Mouse (Mus musculus) liver, embryonic 14.5 days (tissue): ENCODE measurements at regions not wholly inside any gene's neighbourhood (a gene's known extent, or its start where the extent isn't known, plus 50 kb on each side); places are given as distances from the start of the nearest gene placed in this dataset.
"Not testable (repeated sequence)": the region's sequence is repeated elsewhere in the genome, so short reads cannot be mapped to it uniquely, and the experiment has no call there.

Source experiments
- ATAC-seq: fragments of 200-750 bp; cut with Nextera tagmentation; 2 replicates; pipeline ENCODE4 v1.8.0; 2017; ENCODE audit warnings: moderate number of reproducible peaks, mild to moderate bottlenecking, moderate library complexity; ENCODE audit not compliant: insufficient read depth
- DNase-seq, 3 experiments: peaks; one replicate each; pipeline ENCODE4 v3.0.0-alpha.2; 2012 to 2013; ENCODE audit warnings: low read depth in 3 of 3, low spot score in 3 of 3
- H3K27ac ChIP-seq: fragments of 300-500 bp; sonication (generic); 2 replicates; pipeline ENCODE4 v1.5.1; 2014; ENCODE audit warnings: moderate library complexity, mild to moderate bottlenecking, control low read depth, inconsistent platforms
- H3K27me3 ChIP-seq: fragments of 300-500 bp; sonication (generic); 2 replicates; pipeline ENCODE4 v1.6.1; 2014; ENCODE audit warnings: mild to moderate bottlenecking, low read length, moderate library complexity; ENCODE audit not compliant: control insufficient read depth, insufficient read depth
- H3K36me3 ChIP-seq: fragments of 300-500 bp; sonication (generic); replicated peaks from 2 replicates; pipeline ENCODE4 v1.6.1; 2014; ENCODE audit warnings: low read depth; ENCODE audit not compliant: control insufficient read depth, insufficient read depth
- H3K4me1 ChIP-seq, 2 experiments: fragments of 200-500 bp in 1 of 2; fragments of 300-500 bp in 1 of 2; sonication (generic) in 1 of 2; replicated peaks; 2 replicates each; pipeline ENCODE4 v1.6.1; 2012 to 2014; ENCODE audit warnings: antibody characterized with exemption in 1 of 2, inconsistent platforms in 1 of 2, low read length in 1 of 2; ENCODE audit not compliant: control insufficient read depth in 2 of 2, insufficient read depth in 2 of 2
- H3K4me2 ChIP-seq: fragments of 300-500 bp; sonication (generic); 2 replicates; pipeline ENCODE4 v1.6.1; 2014; ENCODE audit warnings: low read depth, mild to moderate bottlenecking, control low read depth, moderate library complexity
- H3K4me3 ChIP-seq, 2 experiments: fragments of 200-500 bp in 1 of 2; fragments of 300-500 bp in 1 of 2; sonication (generic) in 1 of 2; 2 replicates each; pipeline ENCODE4 v1.5.1; 2012 to 2014; ENCODE audit warnings: low read depth in 2 of 2, low read length in 2 of 2, mild to moderate bottlenecking in 2 of 2, control low read depth in 1 of 2, inconsistent platforms in 1 of 2, moderate library complexity in 1 of 2; ENCODE audit not compliant: insufficient read depth in 1 of 2
- H3K9ac ChIP-seq: fragments of 300-500 bp; sonication (generic); replicated peaks from 2 replicates; pipeline ENCODE4 v1.6.1; 2014; ENCODE audit warnings: mild to moderate bottlenecking, control low read depth, moderate library complexity
- H3K9me3 ChIP-seq: fragments of 300-500 bp; sonication (generic); 2 replicates; pipeline ENCODE4 v1.6.1; 2016; ENCODE audit warnings: low read length, mixed read lengths; ENCODE audit not compliant: control insufficient read depth
- CTCF ChIP-seq: IDR thresholded peaks from 2 replicates; pipeline ENCODE4 v1.5.1; 2016; ENCODE audit warnings: antibody characterized with exemption, low read depth, control low read depth
- EP300 ChIP-seq: IDR thresholded peaks from 2 replicates; pipeline ENCODE4 v1.6.1; 2016; ENCODE audit warnings: antibody characterized with exemption, low read depth
- WGBS: fragments of 180-500 bp; shearing (Covaris S2); extraction: QIAGEN DNeasy Blood & Tissue Kit; methylation state at CpG from one replicate; pipeline ENCODE4 v1.1.7; 2014; ENCODE audit not compliant: insufficient replicate concordance; 5-methylcytosine and 5-hydroxymethylcytosine counted together

DNA sequence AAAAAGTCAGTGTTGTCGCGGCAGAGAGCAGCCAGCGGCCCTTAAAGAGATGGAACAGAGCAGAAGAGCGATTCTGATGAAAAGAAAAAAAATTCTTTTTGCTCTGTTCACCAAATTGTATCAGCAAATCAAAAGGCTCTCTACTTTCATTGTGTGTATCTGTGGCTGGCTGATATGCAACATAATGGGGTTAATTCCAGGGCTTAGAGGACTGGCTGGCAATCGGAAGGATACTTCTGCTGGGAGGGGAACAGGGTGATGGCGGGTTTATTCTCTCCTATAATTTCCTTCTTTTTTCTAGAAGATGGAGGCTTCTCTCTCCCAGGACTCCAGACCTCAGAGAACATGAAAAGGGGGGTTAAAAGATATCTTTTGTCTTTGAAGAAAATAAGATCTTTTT lies 79.4 kb upstream of the Nxpe4 start:
- Histone ChIP-seq H3K27ac (no peak overlapping the region), H3K9ac (no peak overlapping the region), H3K4me1 (no peaks in the 10 kb centered on the region), H3K27me3 (no peaks in the 10 kb centered on the region), H3K36me3 (no peaks in the 10 kb centered on the region), H3K4me3 (no peak overlapping the region), H3K4me2 (no peak overlapping the region), H3K9me3 (no peaks in the 10 kb centered on the region)
- WGBS, result 56% methylated on average over 6 of the region's 6 CpGs
- DNase-seq (no peak), ATAC-seq (no peak)
- TF ChIP-seq CTCF (no peak), EP300 (no peak)

DNA sequence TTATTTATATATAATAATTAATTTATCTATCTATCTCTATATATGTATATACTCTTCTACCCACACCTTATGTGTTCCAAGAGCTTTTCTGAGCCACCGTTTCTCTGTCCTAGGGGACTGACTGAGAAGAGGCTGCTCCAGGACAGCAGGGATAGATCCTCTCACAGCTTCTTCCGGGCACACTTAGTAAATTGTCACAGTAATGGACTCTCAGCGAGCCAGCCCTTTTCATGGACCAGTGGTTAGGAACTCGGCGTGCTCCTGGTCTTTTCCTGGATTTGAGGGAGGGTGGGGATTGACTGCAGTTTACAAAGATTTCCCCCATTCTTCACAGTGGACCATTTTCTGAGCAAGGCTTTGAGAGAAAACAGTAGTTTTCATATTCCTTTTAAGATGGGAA lies 77.6 kb upstream of the Nxpe4 start:
- H3K36me3 ChIP-seq, H3K27me3 ChIP-seq, H3K9me3 ChIP-seq, DNase-seq, H3K4me1 ChIP-seq, H3K27ac ChIP-seq, H3K9ac ChIP-seq, ATAC-seq, H3K4me3 ChIP-seq, H3K4me2 ChIP-seq: not testable (repeated sequence)
- WGBS, result 63% methylated on average over 5 of the region's 5 CpGs

DNA sequence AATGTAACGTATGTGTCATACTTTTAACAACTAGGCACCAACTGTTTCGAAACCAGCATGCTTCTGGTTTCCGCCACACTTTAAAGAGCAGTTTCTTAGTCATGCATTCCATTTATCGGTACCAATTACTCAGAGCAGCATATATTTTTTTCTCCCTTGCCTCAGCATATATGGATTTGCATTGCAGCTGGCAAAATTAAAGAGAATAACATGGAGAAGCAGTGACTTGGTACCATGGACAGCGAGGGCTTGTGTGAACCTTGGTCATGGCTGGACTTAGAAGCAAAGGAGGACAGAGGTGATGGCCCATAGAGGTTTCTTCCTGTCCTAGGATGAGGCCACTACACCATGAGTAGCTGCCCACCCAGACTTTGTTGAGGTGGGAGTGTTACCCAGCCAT lies 72.2 kb upstream of the Nxpe4 start:
- no peak overlapping the region for H3K27ac ChIP-seq
- no peak for TF ChIP-seq EP300
- no peak for TF ChIP-seq CTCF
- no peak overlapping the region for H3K4me3 ChIP-seq
- H3K36me3 ChIP-seq, result no peaks in the 10 kb centered on the region
- H3K4me1 ChIP-seq, result no peaks in the 10 kb centered on the region
- no peak overlapping the region for H3K4me2 ChIP-seq
- no peak overlapping the region for H3K9ac ChIP-seq
- DNase-seq (no peak), ATAC-seq (no peak)
- WGBS, result 72% methylated on average over 5 of the region's 5 CpGs
- H3K9me3 ChIP-seq, result no peaks in the 10 kb centered on the region
- no peaks in the 10 kb centered on the region for H3K27me3 ChIP-seq

DNA sequence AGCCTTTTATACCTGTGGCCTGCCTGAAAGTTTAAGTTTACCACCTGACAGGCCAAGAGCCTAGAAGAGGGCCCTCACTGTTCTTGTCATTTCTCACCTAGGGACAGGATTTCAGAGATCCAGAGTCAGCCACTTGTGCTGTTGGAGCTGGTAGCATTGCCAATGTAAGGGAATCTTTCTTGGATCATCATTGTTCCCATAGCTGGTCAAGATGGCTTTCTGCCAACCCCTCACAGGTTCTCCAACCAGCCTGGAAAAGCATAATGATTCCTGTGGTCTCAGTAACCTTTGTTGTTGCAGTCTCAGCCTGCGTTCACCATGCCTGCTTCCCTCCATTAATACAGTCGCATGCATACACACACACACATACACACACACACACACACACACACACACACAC lies 67.1 kb upstream of the Nxpe4 start:
- H3K4me2 ChIP-seq, result no peak overlapping the region
- H3K27me3 ChIP-seq, result no peaks in the 10 kb centered on the region
- no peak overlapping the region for H3K4me3 ChIP-seq
- no peak for TF ChIP-seq CTCF
- no peaks in the 10 kb centered on the region for H3K9me3 ChIP-seq
- ATAC-seq (no peak), DNase-seq (no peak)
- H3K36me3 ChIP-seq, result no peaks in the 10 kb centered on the region
- no peak overlapping the region for H3K27ac ChIP-seq
- H3K9ac ChIP-seq, result no peak overlapping the region
- 71% methylated on average over 2 of the region's 2 CpGs for WGBS
- H3K4me1 ChIP-seq, result no peaks in the 10 kb centered on the region

DNA sequence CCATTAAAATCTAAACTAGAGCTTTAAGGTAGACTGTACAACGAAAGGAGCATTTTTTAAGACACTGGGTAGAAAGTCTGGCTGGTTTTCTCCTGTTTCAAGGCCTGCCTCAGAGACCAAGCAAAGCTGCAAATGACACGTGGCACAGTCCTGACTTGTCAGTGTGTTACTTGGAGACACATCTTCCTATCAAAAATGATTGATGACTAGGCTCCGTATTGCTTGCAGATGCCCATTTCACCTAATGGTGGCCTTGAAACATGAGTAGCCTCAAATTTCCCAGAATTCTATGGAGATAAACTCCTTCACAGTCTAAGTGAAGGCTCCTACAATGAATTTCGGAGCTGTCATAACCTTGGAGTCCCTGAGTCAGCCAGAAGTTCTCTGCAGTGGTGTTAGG lies 62.0 kb upstream of the Nxpe4 start:
- Histone ChIP-seq H3K9ac (no peak overlapping the region), H3K4me2 (no peak overlapping the region), H3K27me3 (no peaks in the 10 kb centered on the region), H3K36me3 (no peaks in the 10 kb centered on the region), H3K4me1 (no peaks in the 10 kb centered on the region), H3K27ac (no peak overlapping the region), H3K9me3 (no peaks in the 10 kb centered on the region), H3K4me3 (no peak overlapping the region)
- WGBS, result 35% methylated on average over 4 of the region's 4 CpGs
- TF ChIP-seq EP300 (no peak), CTCF (no peak)
- ATAC-seq (no peak), DNase-seq (no peak)
